ENCODE assay signal across 30 mouse cellular contexts in genomic region chr3:16006215-16006614, GRCm38 (mm10). TPM values are rescaled to one million over a fixed set of nuclear protein-coding genes. Genes with fewer than 3 reads are reported as not detected.
DNase-seq lines count a peak whose midpoint lies in the region; ATAC-seq and TF ChIP-seq lines count a peak whose summit lies in the region.
"Had no signal": no experiment of that assay in that cellular context is flagged by ENCODE, and none has a peak within 500 bp of the region (broad histone marks: within the 10 kb centered on the region; RNA-seq: fewer than 3 reads in every experiment).

Gm5150 (minus strand) TSS chr3:16006437.

- no peak within 1 kb of the TSS for H3K9ac ChIP-seq in liver, adult 2 months (ENCODE audit: low read depth, low read length)
- no peak within 1 kb of the TSS for H3K9ac ChIP-seq in stomach, postnatal 0 days (ENCODE audit: low read length)
- H3K9ac ChIP-seq: embryonic facial prominence, embryonic 15.5 days; heart, embryonic 15.5 days; hindbrain, embryonic 13.5 days had no signal

- no peaks in the 10 kb centered on the region for H3K79me2 ChIP-seq in liver, adult 2 months (ENCODE audit: control insufficient read depth, insufficient read depth, low read length)
- no peaks in the 10 kb centered on the region for H3K79me2 ChIP-seq in macrophage (ENCODE audit: inconsistent target)

- no peak within 1 kb of the TSS for H3K27ac ChIP-seq in liver, adult 2 months (replicated peaks; ENCODE audit: insufficient read depth, low read depth, low read length)
- 0 out of 2 replicates have a peak within 1 kb of the TSS, but pooled peaks have one; percentile 29 for H3K27ac ChIP-seq in spleen, adult 2 months (ENCODE audit: insufficient read depth, low read length)
- peak within 1 kb of the TSS; percentile 73 for H3K27ac ChIP-seq in macrophage
- no peak within 1 kb of the TSS for H3K27ac ChIP-seq in stomach, postnatal 0 days (replicated peaks)
- H3K27ac ChIP-seq: embryonic facial prominence, embryonic 15.5 days; forebrain, embryonic 10.5 days; heart, adult 2 months; heart, embryonic 15.5 days; hindbrain, embryonic 13.5 days; hindbrain, postnatal 0 days had no signal

- H3K4me3 ChIP-seq in liver, adult 2 months (ENCODE audit: insufficient read depth, low read depth, low read length): no peak within 1 kb of the TSS
- no peak within 1 kb of the TSS; the same call in 1 of the 2 replicates for H3K4me3 ChIP-seq in spleen, adult 2 months (ENCODE audit: extremely low read depth, insufficient read depth, insufficient read length)
- no peak within 1 kb of the TSS for H3K4me3 ChIP-seq in macrophage (ENCODE audit: inconsistent target)
- no peak within 1 kb of the TSS for H3K4me3 ChIP-seq in stomach, postnatal 0 days (ENCODE audit: low read depth, low read length)
- H3K4me3 ChIP-seq: embryonic facial prominence, embryonic 15.5 days; erythroblast, embryonic 14.5 days; forebrain, embryonic 10.5 days; heart, adult 2 months; heart, embryonic 15.5 days; hindbrain, embryonic 13.5 days had no signal

- no peak for TF ChIP-seq CTCF in liver, adult 2 months (IDR thresholded peaks at IDR 0.05; ENCODE audit: low read depth, low read length)
- TF ChIP-seq CTCF in spleen, adult 2 months (IDR thresholded peaks at IDR 0.05; ENCODE audit: extremely low read depth, insufficient read depth, insufficient read length, insufficient replicate concordance): no peak
- TF ChIP-seq CTCF in stomach, postnatal 0 days (IDR thresholded peaks at IDR 0.05; ENCODE audit: low read depth): no peak

- TF ChIP-seq EP300 in stomach, postnatal 0 days (optimal IDR thresholded peaks at IDR 0.05): no peak

- H3K4me1 ChIP-seq in liver, adult 2 months (ENCODE audit: control insufficient read depth, insufficient read depth, low read length): no peaks in the 10 kb centered on the region
- no peaks in the 10 kb centered on the region for H3K4me1 ChIP-seq in spleen, adult 2 months (ENCODE audit: control insufficient read depth, insufficient read depth, insufficient read length)
- H3K4me1 ChIP-seq in stomach, postnatal 0 days (replicated peaks; ENCODE audit: control insufficient read depth, insufficient read depth): no peaks in the 10 kb centered on the region
- H3K4me1 ChIP-seq: embryonic facial prominence, embryonic 15.5 days; forebrain, embryonic 10.5 days; heart, embryonic 15.5 days; hindbrain, embryonic 13.5 days had no signal

- H3K9me3 ChIP-seq in stomach, postnatal 0 days (ENCODE audit: control insufficient read depth, low read length): no peaks in the 10 kb centered on the region
- H3K9me3 ChIP-seq: embryonic facial prominence, embryonic 15.5 days; forebrain, embryonic 10.5 days; heart, embryonic 15.5 days; hindbrain, embryonic 13.5 days had no signal

- H3K4me2 ChIP-seq in stomach, postnatal 0 days (replicated peaks; ENCODE audit: low read depth): no peak within 1 kb of the TSS
- H3K4me2 ChIP-seq: embryonic facial prominence, embryonic 15.5 days; heart, embryonic 11.5 days; heart, embryonic 15.5 days; hindbrain, embryonic 13.5 days had no signal

- H3K36me3 ChIP-seq in liver, adult 2 months (ENCODE audit: control insufficient read depth, insufficient read depth, low read length): no peaks in the 10 kb centered on the region
- H3K36me3 ChIP-seq in spleen, adult 2 months (ENCODE audit: control insufficient read depth, insufficient read depth, low read length): no peaks in the 10 kb centered on the region
- H3K36me3 ChIP-seq in macrophage (ENCODE audit: inconsistent target): no peaks in the 10 kb centered on the region
- no peaks in the 10 kb centered on the region for H3K36me3 ChIP-seq in stomach, postnatal 0 days (ENCODE audit: control insufficient read depth, insufficient read depth, low read length)
- H3K36me3 ChIP-seq: embryonic facial prominence, embryonic 15.5 days; forebrain, embryonic 10.5 days; heart, embryonic 15.5 days; hindbrain, embryonic 13.5 days had no signal

- peak; percentile 53 for ATAC-seq in neutrophil, adult 5-6 weeks (ENCODE audit: extremely low read depth, insufficient number of reproducible peaks, low FRiP score, poor library complexity, severe bottlenecking)
- ATAC-seq in stomach, postnatal 0 days (ENCODE audit: low FRiP score, low TSS enrichment): no peak
- ATAC-seq: activated CD4-positive, CD25-positive, alpha-beta regulatory T cell, adult 4 months; forebrain, embryonic 14.5 days; hindbrain, postnatal 0 days; Patski had no signal

- WGBS in liver, adult 2 months: 85% methylated on average over 2 of the region's 2 CpGs
- 72% methylated on average over 2 of the region's 2 CpGs for WGBS in spleen, adult 2 months
- 14% methylated on average over 2 of the region's 2 CpGs for WGBS in macrophage (ENCODE audit: missing documents)
- whole genome bisulfite sequencing in stomach, postnatal 0 days: 86% methylated on average over 2 of the region's 2 CpGs

- no peaks in the 10 kb centered on the region for H3K27me3 ChIP-seq in liver, adult 2 months (ENCODE audit: control insufficient read depth, insufficient read depth, low read length)
- H3K27me3 ChIP-seq in spleen, adult 2 months (ENCODE audit: control insufficient read depth, insufficient read depth, low read length): no peaks in the 10 kb centered on the region
- no peaks in the 10 kb centered on the region for H3K27me3 ChIP-seq in stomach, postnatal 0 days (ENCODE audit: control insufficient read depth, insufficient read depth, low read length)
- H3K27me3 ChIP-seq: embryonic facial prominence, embryonic 15.5 days; heart, embryonic 15.5 days; hindbrain, embryonic 13.5 days had no signal

- no peak for TF ChIP-seq POLR2A in liver, adult 2 months (IDR thresholded peaks at IDR 0.05; ENCODE audit: extremely low read depth, insufficient read depth, low read length)
- no peak for TF ChIP-seq POLR2A in spleen, adult 2 months (IDR thresholded peaks at IDR 0.05; ENCODE audit: low read depth, low read length)

- DNase-seq in liver, adult 2 months (ENCODE audit: extremely low read depth, low read depth, low spot score): peak; percentile 25
- DNase-seq in liver: no peak
- no peak for DNase-seq in spleen, adult 2 months (ENCODE audit: low read depth in 1 of 2, low spot score in 2 of 2)
- no peak for DNase-seq in spleen, adult 18-20 months
- no peak for DNase-seq in stomach, postnatal 0 days (ENCODE audit: low spot score)
- DNase-seq in cerebellum, adult 18-20 months: no peak
- DNase-seq: adrenal gland, postnatal 14 days; cerebellum, adult 9-10 months; cerebellum, postnatal 36 days; embryo, embryonic 11 days; heart, adult 2 months; heart, postnatal 14 days had no signal

RNA-seq across cellular contexts. Expression of gene Gm5150, which starts in this region (rescaled TPM):
- 1.6 and 2.6 TPM in 2 replicates for total RNA-seq in liver, adult 2 months (2014; rRNA removed)
- 0.07 and 0.34 TPM in 2 replicates for polyA plus RNA-seq in liver, adult 2 months (2012; rRNA removed)
- polyA plus RNA-seq in spleen, adult 2 months (2012; rRNA removed): 1.2 and 2.4 TPM in 2 replicates
- total RNA-seq in macrophage (2018; cell fraction: chromatin; rRNA removed): 1 to 10 TPM in 19 of 26 experiments, not detected in 7; 1.1 to 5.0 (median 2.0) TPM
- total RNA-seq in macrophage (2018; cell fraction: cytosol; rRNA removed): 1 to 10 TPM in 25 of 26 experiments, under 1 TPM in 1; 0.74 to 4.4 (median 2.1) TPM
- total RNA-seq in macrophage (2018; cell fraction: nucleus; rRNA removed): 1 to 10 TPM in 23 of 26 experiments, under 1 TPM in 1, not detected in 2; 0.52 to 9.8 (median 2.5) TPM
- 2.7 to 4.3 TPM (median 2.8 TPM) in 3 replicates for polyA plus RNA-seq in macrophage (2018)
- 149 TPM in 2 replicates for total RNA-seq in neutrophil, adult 5-6 weeks (2017)
- polyA plus RNA-seq in stomach, postnatal 0 days (2015; fragmentation: Nextera tagmentation; extraction: Ambion mirVana): 0.18 and 0.25 TPM in 2 replicates
- total RNA-seq: adrenal gland, postnatal 14 days; gastrocnemius, adult 8-10 months; gastrocnemius, postnatal 4 days; heart, adult 2 months; heart, postnatal 14 days; hematopoietic stem cell, adult 5-6 weeks; hindbrain, postnatal 0 days; MEL had no signal
- polyA plus RNA-seq: activated CD4-positive, CD25-positive, alpha-beta regulatory T cell, adult 4 months; C2C12; embryonic facial prominence, embryonic 11.5 days; erythroblast, embryonic 14.5 days; forebrain, embryonic 10.5 days; forebrain, embryonic 14.5 days; heart, embryonic 11.5 days; heart, embryonic 15.5 days; hindbrain, embryonic 13.5 days; hindbrain, postnatal 0 days; Patski had no signal

Comparison
In these comparisons a context has a peak if more than half of its experiments do, and no peak if none do; other contexts are left out.
1. RNA of gene Gm5150 (total RNA-seq): 149 TPM in neutrophil, adult 5-6 weeks; 1.6 to 2.6 TPM in liver, adult 2 months; every median in the first group is over 10 times any median in the second.
2. H3K27ac ChIP-seq: peak in spleen, adult 2 months (single experiment) and macrophage (single experiment); none in liver, adult 2 months (single experiment) and stomach, postnatal 0 days (single experiment).